Mouse (Mus musculus): ENCODE measurements around the gene Tmem128. TPM values are rescaled to one million over a fixed set of nuclear protein-coding genes. Genes with fewer than 3 reads are reported as not detected.

The Tmem128 gene
- total RNA-seq (2022): 10 to 100 TPM in 3 of 4 experiments, 1 to 10 TPM in 1; 9.5 to 12.0 (median 11.6) TPM

- DNase-seq (ENCODE audit: low spot score): peak; percentile 48
Measured at GRCm38 (mm10) chr5:38260107-38260682, at the start of gene Tmem128. Gene Tmem128 (plus strand): TSS chr5:38260185.

GRCm38 (mm10) chr5:38211691-38212090 is 48.3 kb upstream of the Tmem128 start:
- DNase-seq (ENCODE audit: low spot score): no peak

- DNase-seq (ENCODE audit: low spot score): no peak
Measured at GRCm38 (mm10) chr5:38213009-38213408, 47.0 kb upstream of the Tmem128 start.

DNA sequence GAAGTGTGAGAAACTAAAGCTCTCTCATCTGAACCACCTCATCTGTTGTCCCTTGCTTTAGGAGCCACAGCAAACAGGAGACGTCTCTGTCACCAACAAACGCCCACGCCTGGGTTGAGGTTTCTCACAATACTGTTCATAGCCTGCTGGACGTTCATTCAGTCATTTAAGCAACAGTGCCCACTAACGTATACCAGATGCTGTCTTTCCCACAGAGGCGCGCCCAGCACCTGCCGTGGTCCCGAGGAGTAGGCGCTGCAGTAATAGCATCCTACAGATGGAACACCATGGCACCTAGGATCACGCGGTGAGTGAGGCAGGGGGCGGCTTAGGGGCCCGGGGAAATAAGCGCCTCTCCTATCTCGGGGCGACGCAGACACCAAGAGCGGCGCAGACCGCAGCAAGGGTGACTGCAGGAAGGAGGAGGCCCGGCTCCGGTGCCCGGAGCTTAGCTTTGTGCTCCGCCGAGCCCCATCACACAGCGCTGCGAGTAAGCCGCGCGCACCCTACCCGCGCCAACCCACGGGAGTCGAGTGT is 40.1 kb upstream of the Tmem128 start:
- no peak for DNase-seq (ENCODE audit: low spot score)

DNA sequence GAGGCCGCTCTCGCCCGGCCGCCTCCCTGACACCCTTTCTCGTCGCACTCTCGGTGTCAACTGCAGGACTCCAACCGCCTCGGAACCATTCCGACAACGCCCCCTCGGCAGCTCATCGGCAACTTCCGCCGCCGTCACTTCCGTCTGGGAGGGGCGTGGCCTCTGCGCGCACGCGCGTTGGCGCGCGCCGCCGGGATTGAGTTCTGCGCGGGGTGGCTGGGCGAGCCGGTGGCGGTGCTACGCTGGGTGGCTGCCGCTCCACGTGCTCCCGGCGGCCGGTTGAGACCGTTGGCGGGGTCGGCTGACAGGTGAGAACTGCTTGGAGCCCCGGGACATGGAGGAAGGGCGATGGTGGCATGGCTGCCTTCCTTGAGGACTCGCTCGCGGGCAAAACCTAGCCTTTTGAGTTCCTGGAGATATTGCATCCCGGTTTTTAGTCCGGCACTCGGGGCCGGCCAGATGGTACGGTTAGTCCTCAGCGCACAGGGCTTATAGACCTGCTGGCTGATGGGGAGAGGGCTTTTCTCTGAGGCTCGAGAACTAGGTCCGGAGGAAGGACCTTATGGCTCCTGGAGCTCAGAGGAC is 39.6 kb upstream of the Tmem128 start, which contains the start of the genes Zbtb49 and Lyar:
Zbtb49 (minus strand) TSS at position 130 of the 585 bp plus-strand sequence.
Lyar (plus strand) TSS at position 143 of the 585 bp plus-strand sequence.
- DNase-seq (ENCODE audit: low spot score): peak; percentile 94

GRCm38 (mm10) chr5:38235422-38235821 is 24.6 kb upstream of the Tmem128 start:
- DNase-seq (ENCODE audit: low spot score): no peak

DNA sequence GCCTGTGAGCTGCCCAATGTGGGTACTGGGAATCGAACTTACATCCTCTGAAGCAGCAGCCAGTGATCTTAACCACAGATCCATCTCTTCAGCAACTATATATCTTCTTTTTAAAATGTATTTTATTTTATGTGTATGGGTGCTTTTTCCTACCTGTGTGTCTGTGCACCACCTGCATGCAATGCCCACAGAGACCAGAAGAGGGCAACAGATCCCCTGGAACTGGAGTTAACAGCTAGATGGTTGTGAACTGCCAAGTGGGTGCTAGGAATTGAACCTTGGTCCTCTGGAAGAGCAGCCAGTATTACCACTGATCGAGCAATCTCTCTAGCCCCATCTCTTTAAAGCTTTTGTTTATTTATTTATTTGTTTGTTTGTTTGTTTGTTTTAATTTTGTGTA is 23.4 kb upstream of the Tmem128 start:
- DNase-seq (ENCODE audit: low spot score): no peak

DNA sequence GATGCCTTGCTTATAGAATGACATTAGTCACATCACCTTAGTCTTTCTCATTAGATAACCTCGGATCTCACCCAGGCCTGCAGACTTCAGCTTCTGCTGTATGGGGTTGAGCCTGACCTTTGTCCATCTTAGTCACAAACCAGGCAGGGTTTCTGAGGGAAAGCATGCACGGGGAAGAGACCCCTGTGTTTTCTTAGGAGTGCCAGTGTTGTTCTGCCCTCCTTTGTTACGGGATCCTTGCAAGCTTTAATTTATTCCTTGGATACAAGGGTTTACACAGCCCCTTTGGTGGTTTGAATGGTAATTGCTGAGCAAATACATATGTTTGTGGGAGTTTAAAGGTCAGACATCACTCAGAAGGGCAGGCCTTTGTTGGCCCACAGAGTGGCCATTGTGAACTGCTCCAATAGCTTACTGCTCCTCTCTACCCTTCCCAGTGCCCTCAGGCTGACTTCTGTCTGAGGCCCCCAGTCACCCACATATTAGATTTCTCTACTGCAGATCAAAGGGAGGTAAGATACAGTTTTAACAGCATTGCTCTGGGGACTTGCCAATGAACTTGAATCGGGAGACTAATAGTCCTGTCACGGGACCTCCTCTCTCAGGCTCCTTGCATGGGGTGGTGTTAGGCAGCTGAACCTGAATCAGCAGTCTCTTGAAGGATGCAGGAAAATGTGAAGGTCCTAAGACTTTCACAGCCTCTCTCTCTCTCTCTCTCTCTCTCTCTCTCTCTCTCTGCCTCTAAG is 19.1 kb upstream of the Tmem128 start:
- DNase-seq (ENCODE audit: low spot score): no peak

DNA sequence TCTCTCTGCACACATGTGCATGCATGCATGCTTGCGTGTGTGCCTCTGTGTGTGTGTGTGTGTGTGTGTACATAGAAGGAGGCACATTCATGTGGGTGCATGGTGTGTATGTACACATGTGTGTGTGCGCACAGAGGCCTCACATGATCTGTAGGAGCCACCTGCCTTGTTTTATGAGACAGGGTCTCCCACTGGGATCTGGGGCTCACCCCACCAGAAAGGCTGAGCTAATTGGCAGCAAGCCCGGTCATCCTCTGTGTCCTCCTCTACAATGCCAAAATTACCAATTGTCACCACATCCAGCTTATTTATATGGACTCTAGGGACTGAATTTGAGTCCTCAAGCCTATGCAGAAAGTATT is 18.5 kb upstream of the Tmem128 start:
- DNase-seq (ENCODE audit: low spot score): no peak

GRCm38 (mm10) chr5:38241966-38242365 is 18.0 kb upstream of the Tmem128 start:
- DNase-seq (ENCODE audit: low spot score): no peak

- DNase-seq (ENCODE audit: low spot score): no peak
Measured at GRCm38 (mm10) chr5:38255195-38255594, 4.8 kb upstream of the Tmem128 start.

DNA sequence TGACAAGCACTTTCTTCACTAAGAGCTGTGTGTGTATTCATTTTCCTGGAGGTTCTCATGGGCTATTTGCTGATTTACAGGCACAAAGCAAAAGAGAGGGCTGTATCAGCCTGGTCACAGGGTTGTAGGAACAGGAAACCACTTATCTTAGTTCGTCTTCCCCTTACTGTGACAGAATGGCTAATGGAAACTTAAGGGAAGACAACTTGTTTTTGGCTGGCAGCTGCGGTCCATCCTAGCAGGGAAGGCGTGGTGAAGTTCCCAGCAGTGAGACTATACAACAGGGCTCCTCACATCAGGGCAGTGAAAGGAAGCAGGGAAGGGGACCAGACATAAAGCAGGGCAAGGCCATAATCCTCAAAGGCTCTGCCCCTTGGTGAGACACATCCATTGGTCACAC is 4.3 kb upstream of the Tmem128 start:
- no peak for DNase-seq (ENCODE audit: low spot score)

DNA sequence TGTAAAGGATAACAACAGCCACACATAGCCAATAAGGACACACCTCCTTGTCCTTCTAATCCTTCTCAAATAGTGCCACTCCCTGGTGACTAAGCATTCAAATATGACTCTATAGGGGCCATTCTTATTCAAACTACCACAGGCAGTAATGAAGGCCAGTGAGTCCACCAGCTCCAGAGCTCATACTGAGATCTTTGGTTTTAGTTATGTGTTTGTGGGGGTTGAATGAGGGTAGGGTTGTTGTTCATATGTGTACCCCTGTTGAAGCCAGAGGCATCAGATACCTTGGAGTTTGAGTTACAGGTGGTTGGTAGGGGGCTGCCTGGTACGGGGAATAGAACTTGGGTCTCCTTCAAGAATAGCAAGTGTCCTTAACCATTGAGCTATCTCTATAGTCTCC is 3.4 kb upstream of the Tmem128 start:
- no peak for DNase-seq (ENCODE audit: low spot score)

GRCm38 (mm10) chr5:38258034-38258772 is 1.8 kb upstream of the Tmem128 start:
- DNase-seq (ENCODE audit: low spot score): no peak

DNA sequence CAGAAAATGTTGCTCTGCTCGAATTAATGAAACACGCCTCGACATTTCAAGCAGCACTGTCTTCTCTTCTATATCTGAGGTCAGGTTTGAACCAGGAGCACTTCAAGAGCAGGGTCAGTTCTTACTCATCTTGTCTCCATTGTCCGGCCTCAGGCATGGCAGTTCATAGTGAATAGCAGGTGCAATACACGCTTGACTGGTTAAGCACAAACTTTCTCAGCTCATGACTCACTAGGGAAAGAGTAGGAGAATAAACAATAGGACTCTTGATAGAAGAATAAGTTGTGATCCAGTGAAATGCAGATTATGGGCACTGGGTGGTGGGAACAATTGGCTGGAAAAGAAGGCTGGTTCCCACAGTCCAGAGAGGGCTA is 1.2 kb upstream of the Tmem128 start:
- no peak for DNase-seq (ENCODE audit: low spot score)

- DNase-seq (ENCODE audit: low spot score): no peak
Measured at GRCm38 (mm10) chr5:38259455-38260106, 404 bp upstream of the Tmem128 start.

- DNase-seq (ENCODE audit: low spot score): no peak
Measured at GRCm38 (mm10) chr5:38270942-38271341, 11.0 kb downstream of the Tmem128 start.

DNA sequence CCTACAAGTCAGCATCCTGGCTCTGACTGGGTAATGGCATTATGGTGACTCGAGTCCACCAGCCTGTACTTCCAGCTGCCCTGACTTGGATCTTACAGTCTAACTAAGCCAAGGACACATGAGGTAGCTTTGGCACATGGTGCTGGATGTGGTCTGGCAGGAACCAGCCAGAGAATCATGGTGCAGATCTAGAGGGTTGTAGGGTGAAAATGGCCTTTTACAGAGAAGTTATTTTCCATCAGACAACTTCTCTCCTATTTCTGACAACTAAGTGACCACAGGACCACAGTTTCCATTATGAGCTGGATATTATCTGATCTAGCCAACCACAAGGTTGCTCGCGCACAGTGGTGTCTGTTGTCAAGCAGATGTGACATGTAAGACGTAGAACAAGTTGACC is 13.8 kb downstream of the Tmem128 start:
- DNase-seq (ENCODE audit: low spot score): no peak

DNA sequence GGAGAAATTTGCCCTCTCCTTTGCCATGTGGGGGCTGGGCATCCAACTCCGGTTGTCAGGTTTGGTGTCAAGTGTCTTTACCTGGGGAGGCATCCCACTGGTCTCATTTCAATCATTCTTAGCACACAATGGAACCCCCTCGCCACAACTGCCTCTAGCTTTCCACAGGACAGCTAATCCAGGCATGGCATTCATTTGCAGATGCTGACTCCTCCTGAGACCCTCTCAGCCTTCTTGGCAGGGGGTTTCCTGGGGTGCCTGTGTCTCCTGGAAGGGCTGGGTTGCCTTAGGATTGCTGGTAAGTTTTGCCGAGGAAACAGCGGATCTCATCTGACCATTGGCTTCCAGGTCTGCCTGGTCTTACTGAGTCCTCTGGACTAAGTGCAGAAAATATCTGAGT is 15.8 kb downstream of the Tmem128 start, which contains the start of gene Otop1:
Otop1 (plus strand) TSS at position 202 of the 400 bp plus-strand sequence.
- no peak for DNase-seq (ENCODE audit: low spot score)

DNA sequence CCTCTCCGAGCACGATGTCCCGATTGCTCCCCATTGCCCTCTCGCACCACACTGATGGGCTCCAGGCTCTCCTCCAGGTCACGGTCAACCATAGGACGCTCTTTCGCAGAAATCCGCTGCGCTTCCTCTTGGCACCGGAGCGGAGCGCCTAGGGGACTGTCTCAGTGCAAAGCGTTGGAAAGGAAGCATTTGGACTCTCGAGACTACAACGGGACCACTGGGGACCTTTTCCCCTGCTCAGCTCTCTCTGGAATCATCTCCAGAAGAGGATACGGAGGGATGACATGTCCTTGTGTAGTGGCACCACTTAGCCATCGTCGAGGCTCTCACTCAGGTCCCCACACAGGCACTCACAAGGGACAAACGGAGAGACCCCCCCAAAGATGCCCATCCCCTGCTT is 16.5 kb downstream of the Tmem128 start:
- no peak for DNase-seq (ENCODE audit: low spot score)

GRCm38 (mm10) chr5:38277098-38277866 is 17.3 kb downstream of the Tmem128 start:
- DNase-seq (ENCODE audit: low spot score): no peak
